Mouse (Mus musculus) heart, postnatal 0 days (tissue): ENCODE measurements around the gene Mapk7.

Source experiments
- CTCF ChIP-seq: IDR thresholded peaks from 2 replicates; pipeline ENCODE4 v1.5.1; 2016; ENCODE audit warnings: antibody characterized with exemption, control low read depth, low read depth
- EP300 ChIP-seq: IDR thresholded peaks from 2 replicates; pipeline ENCODE4 v1.6.1; 2016; ENCODE audit warnings: antibody characterized with exemption, low read depth

GRCm38 (mm10) chr11:61470880-61471279 lies 23.3 kb downstream of the Mapk7 start:
- TF ChIP-seq CTCF (no peak), EP300 (no peak)
